Mouse (Mus musculus): ENCODE measurements around the gene Bend3.

- no peak for TF ChIP-seq POLR2A (IDR thresholded peaks at IDR 0.05; ENCODE audit: borderline replicate concordance, insufficient read depth, low read length)
- TF ChIP-seq CTCF (IDR thresholded peaks at IDR 0.05; ENCODE audit: borderline replicate concordance, insufficient read depth, low read depth, low read length): no peak
Observed at GRCm38 (mm10) chr10:43478751-43479435, at the start of gene Bend3.
